Mouse (Mus musculus): ENCODE measurements at regions not wholly inside any gene's neighbourhood (a gene's known extent, or its start where the extent isn't known, plus 50 kb on each side); places are given as distances from the start of the nearest gene placed in this dataset.

- no peak overlapping the region for H3K4me2 ChIP-seq
- no peaks in the 10 kb centered on the region for H3K9me3 ChIP-seq
- no peaks in the 10 kb centered on the region for H3K36me3 ChIP-seq
- no peak overlapping the region for H3K9ac ChIP-seq
- no peaks in the 10 kb centered on the region for H3K27me3 ChIP-seq
- ATAC-seq (ENCODE audit: insufficient number of reproducible peaks, low FRiP score, low TSS enrichment, low read depth) = no peak
- WGBS = 56% methylated on average over 5 of the region's 5 CpGs
- H3K27ac ChIP-seq = no peak overlapping the region
- 0 out of 2 replicates have a peak, but pooled peaks cover 7% of the 10 kb centered on the region for H3K4me1 ChIP-seq
- no peak overlapping the region for H3K4me3 ChIP-seq
These were observed 72.9 kb upstream of the Spred1 start for GRCm38 (mm10) chr2:117048290-117048730.

- 78% methylated on average over 2 of the region's 2 CpGs for WGBS
These were observed 71.1 kb upstream of the Spred1 start for GRCm38 (mm10) chr2:117050061-117050460.

GRCm38 (mm10) chr2:117064126-117064525 is 57.0 kb upstream of the Spred1 start:
- H3K27me3 ChIP-seq = no peaks in the 10 kb centered on the region
- H3K9ac ChIP-seq = no peak overlapping the region
- no peaks in the 10 kb centered on the region for H3K9me3 ChIP-seq
- no peak overlapping the region for H3K4me3 ChIP-seq
- H3K4me1 ChIP-seq = no peaks in the 10 kb centered on the region
- H3K4me2 ChIP-seq = no peak overlapping the region
- H3K36me3 ChIP-seq = no peaks in the 10 kb centered on the region
- no peak overlapping the region for H3K27ac ChIP-seq
- WGBS = 67% methylated on average over 2 of the region's 2 CpGs
- no peak for ATAC-seq (ENCODE audit: insufficient number of reproducible peaks, low FRiP score, low TSS enrichment, low read depth)

More at GRCm38 (mm10) chr2:117050061-117050460, 71.1 kb upstream of the Spred1 start:
- no peak overlapping the region for H3K4me3 ChIP-seq
- H3K36me3 ChIP-seq = no peaks in the 10 kb centered on the region
- H3K4me1 ChIP-seq = 0 out of 2 replicates have a peak, but pooled peaks cover 7% of the 10 kb centered on the region
- H3K4me2 ChIP-seq = no peak overlapping the region
- no peaks in the 10 kb centered on the region for H3K27me3 ChIP-seq
- no peak overlapping the region for H3K9ac ChIP-seq
- no peak overlapping the region for H3K27ac ChIP-seq
- ATAC-seq (ENCODE audit: insufficient number of reproducible peaks, low FRiP score, low TSS enrichment, low read depth) = no peak
- no peaks in the 10 kb centered on the region for H3K9me3 ChIP-seq

- WGBS = 61% methylated on average over 6 of the region's 6 CpGs
- H3K4me1 ChIP-seq = no peaks in the 10 kb centered on the region
- no peaks in the 10 kb centered on the region for H3K9me3 ChIP-seq
- no peaks in the 10 kb centered on the region for H3K27me3 ChIP-seq
- H3K27ac ChIP-seq = no peak overlapping the region
- H3K9ac ChIP-seq = no peak overlapping the region
- no peaks in the 10 kb centered on the region for H3K36me3 ChIP-seq
- no peak overlapping the region for H3K4me3 ChIP-seq
- H3K4me2 ChIP-seq = no peak overlapping the region
- no peak for ATAC-seq (ENCODE audit: insufficient number of reproducible peaks, low FRiP score, low TSS enrichment, low read depth)
These were observed 50.8 kb upstream of the Spred1 start for GRCm38 (mm10) chr2:117070348-117070747.

GRCm38 (mm10) chr2:117071098-117071497 is 50.1 kb upstream of the Spred1 start:
- H3K9ac ChIP-seq = no peak overlapping the region
- ATAC-seq (ENCODE audit: insufficient number of reproducible peaks, low FRiP score, low TSS enrichment, low read depth) = no peak
- H3K4me1 ChIP-seq = no peaks in the 10 kb centered on the region
- no peak overlapping the region for H3K4me2 ChIP-seq
- H3K36me3 ChIP-seq = no peaks in the 10 kb centered on the region
- no peaks in the 10 kb centered on the region for H3K9me3 ChIP-seq
- no peaks in the 10 kb centered on the region for H3K27me3 ChIP-seq
- no peak overlapping the region for H3K4me3 ChIP-seq
- no peak overlapping the region for H3K27ac ChIP-seq

Measured in limb, embryonic 15.5 days (tissue).